8 mouse cellular contexts compared by ENCODE assay signal in the genomic region with DNA sequence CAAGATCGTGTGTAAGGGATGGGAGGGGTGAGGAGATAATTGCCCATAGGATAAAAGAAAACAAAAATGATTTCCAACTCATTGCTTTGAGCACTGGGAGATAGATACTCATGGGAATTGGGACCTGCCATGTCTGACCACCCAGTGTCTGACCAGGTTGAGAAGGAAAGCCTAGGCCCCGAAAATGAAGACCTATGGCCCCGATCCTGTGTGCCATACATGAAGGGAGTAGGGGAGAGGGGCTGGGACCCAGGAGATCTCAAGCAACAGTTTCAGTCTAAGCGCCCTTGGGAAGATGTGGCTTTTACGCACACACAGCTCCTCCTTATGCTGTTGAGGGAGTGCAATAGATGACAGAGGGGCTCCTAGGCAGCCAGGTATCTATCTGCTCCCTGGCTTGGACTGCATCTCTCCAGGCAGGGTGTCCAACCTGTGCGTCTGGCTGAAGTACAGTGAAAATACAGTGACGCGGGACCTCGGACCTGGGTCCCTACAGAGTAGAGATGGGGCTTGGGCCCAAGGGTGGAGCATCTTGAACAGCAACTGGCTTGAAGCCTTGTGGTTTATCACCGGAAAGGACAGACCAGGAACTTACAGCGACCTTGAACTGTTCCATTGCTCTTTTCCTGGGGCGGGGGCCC. TPM values are rescaled to one million over a fixed set of nuclear protein-coding genes. Genes with fewer than 3 reads are reported as not detected.
DNase-seq lines count a peak whose midpoint lies in the region; ATAC-seq and TF ChIP-seq lines count a peak whose summit lies in the region.

No protein-coding gene starts in this region.

- intact Hi-C loops in heart, postnatal 14 days (cut with DNase I), result no loop called here

- no peaks in the 10 kb centered on the region for H3K36me3 ChIP-seq in kidney, postnatal 0 days (ENCODE audit: insufficient read depth, low read length)
- H3K36me3 ChIP-seq in embryonic facial prominence, embryonic 10.5 days (replicated peaks), result no peaks in the 10 kb centered on the region
- H3K36me3 ChIP-seq in midbrain, embryonic 11.5 days (ENCODE audit: control insufficient read depth, insufficient read depth, low read length), result no peaks in the 10 kb centered on the region

- H3K4me1 ChIP-seq in kidney, postnatal 0 days (replicated peaks; ENCODE audit: insufficient read depth, low read length), result peaks cover 7% of the 10 kb centered on the region; the same call in 1 of the 2 replicates
- H3K4me1 ChIP-seq in embryonic facial prominence, embryonic 10.5 days, result peaks cover 25% of the 10 kb centered on the region
- H3K4me1 ChIP-seq in midbrain, embryonic 11.5 days (ENCODE audit: control insufficient read depth, insufficient read depth, low read length), result peaks cover 10% of the 10 kb centered on the region

- TF ChIP-seq CTCF in kidney, postnatal 0 days (IDR thresholded peaks at IDR 0.05; ENCODE audit: low read depth), result no peak

- peak overlapping the region; percentile 90 for H3K4me2 ChIP-seq in kidney, postnatal 0 days (ENCODE audit: low read length)
- H3K4me2 ChIP-seq in midbrain, embryonic 11.5 days, result peak overlapping the region; percentile 80

- no peak for DNase-seq in kidney, postnatal 0 days (ENCODE audit: low spot score)
- no peak for DNase-seq in kidney, adult 9 months
- DNase-seq in embryonic facial prominence, embryonic 10.5 days (ENCODE audit: low spot score), result peak; percentile 22
- DNase-seq in heart, postnatal 14 days, result peak; percentile 3 to 4
- DNase-seq in midbrain, embryonic 11.5 days (ENCODE audit: low spot score, missing footprints), result peak; percentile 90
- DNase-seq in adipocyte (ENCODE audit: low spot score), result no peak
- DNase-seq in urinary bladder, adult 2 months (ENCODE audit: low spot score), result no peak
- DNase-seq in right cerebral cortex, postnatal 14 days, result no peak

- 10% methylated on average over 12 of the region's 12 CpGs for WGBS in kidney, postnatal 0 days
- WGBS in embryonic facial prominence, embryonic 10.5 days, result 10% methylated on average over 12 of the region's 12 CpGs
- WGBS in midbrain, embryonic 11.5 days, result 8% methylated on average over 12 of the region's 12 CpGs

- H3K27me3 ChIP-seq in kidney, postnatal 0 days (ENCODE audit: insufficient read depth, low read length), result peaks cover 31% of the 10 kb centered on the region
- H3K27me3 ChIP-seq in embryonic facial prominence, embryonic 10.5 days (replicated peaks; ENCODE audit: low read depth, poor library complexity, severe bottlenecking), result peaks cover 64% of the 10 kb centered on the region
- peaks cover 36% of the 10 kb centered on the region for H3K27me3 ChIP-seq in midbrain, embryonic 11.5 days (ENCODE audit: control insufficient read depth, insufficient read depth, low read length)

- ATAC-seq in kidney, postnatal 0 days (replicated peaks; ENCODE audit: low FRiP score, low read depth), result 0 out of 2 replicates have a peak, but pooled peaks have one; percentile 2
- peak; percentile 35 for ATAC-seq in midbrain, embryonic 11.5 days (ENCODE audit: low FRiP score)

- no peak overlapping the region for H3K9ac ChIP-seq in kidney, postnatal 0 days (ENCODE audit: low read depth, low read length)
- H3K9ac ChIP-seq in midbrain, embryonic 11.5 days (ENCODE audit: low read length), result no peak overlapping the region; the same call in 1 of the 2 replicates

- no peak overlapping the region for H3K27ac ChIP-seq in kidney, postnatal 0 days
- H3K27ac ChIP-seq in embryonic facial prominence, embryonic 10.5 days (replicated peaks), result no peak overlapping the region
- H3K27ac ChIP-seq in midbrain, embryonic 11.5 days (ENCODE audit: low read depth, low read length), result no peak overlapping the region

- H3K9me3 ChIP-seq in kidney, postnatal 0 days (replicated peaks; ENCODE audit: low read length), result no peaks in the 10 kb centered on the region
- H3K9me3 ChIP-seq in embryonic facial prominence, embryonic 10.5 days, result no peaks in the 10 kb centered on the region
- no peaks in the 10 kb centered on the region for H3K9me3 ChIP-seq in midbrain, embryonic 11.5 days (ENCODE audit: control insufficient read depth, low read length)

- peak overlapping the region; percentile 44 for H3K4me3 ChIP-seq in kidney, postnatal 0 days (replicated peaks; ENCODE audit: low read depth, low read length)
- peak overlapping the region; percentile 69 for H3K4me3 ChIP-seq in embryonic facial prominence, embryonic 10.5 days
- H3K4me3 ChIP-seq in midbrain, embryonic 11.5 days (ENCODE audit: low read depth, low read length), result peak overlapping the region; percentile 45

RNA-seq across cellular contexts. Expression of gene Wnt2, which starts 0.6 kb away (rescaled TPM):
- polyA plus RNA-seq in kidney, postnatal 0 days (2015; fragmentation: Nextera tagmentation; extraction: Ambion mirVana), result 0.43 and 0.50 TPM in 2 replicates
- polyA plus RNA-seq in embryonic facial prominence, embryonic 10.5 days (2016; fragmentation: Nextera tagmentation; extraction: Ambion mirVana), result 0.81 and 1.4 TPM in 2 replicates
- 1 to 10 TPM; 1.1 to 1.2 TPM for total RNA-seq in heart, postnatal 14 days (2021)
- polyA plus RNA-seq in midbrain, embryonic 11.5 days (2014; fragmentation: Nextera tagmentation; extraction: Ambion mirVana), result 0.41 TPM in 2 replicates
- polyA plus RNA-seq in urinary bladder, adult 2 months (2012; rRNA removed), result 43.5 and 48.9 TPM in 2 replicates

Comparison
In these comparisons a context has a peak if more than half of its experiments do, and no peak if none do; other contexts are left out.
1. DNase-seq: peak in embryonic facial prominence, embryonic 10.5 days (single experiment), heart, postnatal 14 days (2 of 2) and midbrain, embryonic 11.5 days (single experiment); none in kidney, postnatal 0 days (single experiment), kidney, adult 9 months (single experiment), adipocyte (single experiment), urinary bladder, adult 2 months (single experiment) and right cerebral cortex, postnatal 14 days (single experiment).
2. RNA of gene Wnt2, which starts 0.6 kb away (polyA plus RNA-seq): 43.5 to 48.9 TPM in urinary bladder, adult 2 months; 0.81 to 1.4 TPM in embryonic facial prominence, embryonic 10.5 days, 0.43 to 0.50 TPM in kidney, postnatal 0 days and 0.41 TPM in midbrain, embryonic 11.5 days; every median in the first group is over 10 times any median in the second.
3. Peak in every context shown above with its lines, with median percentiles within 50 percentile points of each other: H3K4me3 ChIP-seq.